Mouse (Mus musculus) right cerebral cortex, postnatal 14 days (tissue): ENCODE results near the gene Glra3.

Source experiments
- DNase-seq: peaks from one replicate; pipeline ENCODE4 v3.0.0; 2022

Gene Glra3

DNA sequence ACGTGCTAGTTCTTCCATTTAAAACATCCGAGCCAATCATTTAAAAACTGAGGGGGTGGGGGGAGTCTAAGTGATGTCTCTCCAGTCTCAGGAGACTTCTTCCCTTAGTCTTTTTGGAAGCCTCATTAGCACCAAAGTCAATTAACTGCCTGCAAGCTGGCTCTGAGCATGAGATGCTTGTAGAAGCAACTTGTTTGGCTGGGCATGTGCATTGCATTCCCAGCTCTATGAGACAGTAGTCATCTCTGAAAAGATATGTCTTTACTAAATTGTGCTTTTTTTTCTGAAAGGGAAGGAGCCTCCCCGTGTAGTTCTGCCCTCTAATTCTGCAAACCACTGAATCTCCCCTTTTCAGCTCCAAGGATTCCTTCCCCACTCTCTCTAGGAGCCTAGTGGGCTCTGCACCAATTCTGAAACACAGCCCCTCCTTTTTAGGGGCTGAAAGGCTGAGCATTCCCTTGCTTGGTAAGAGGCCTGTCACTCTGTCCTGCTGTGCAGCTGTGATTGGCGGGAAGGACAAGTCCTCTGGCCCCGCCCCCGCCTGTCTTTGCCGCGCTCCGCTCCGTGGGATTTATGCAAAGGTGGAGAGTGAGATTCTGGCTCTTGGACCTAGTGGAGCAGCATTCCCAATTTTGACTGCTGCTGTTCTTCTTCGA, at the start of gene Glra3:
Gene Glra3 (plus strand): TSS at position 591 of the 656 bp plus-strand sequence.
- peak; percentile 50 for DNase-seq

DNA sequence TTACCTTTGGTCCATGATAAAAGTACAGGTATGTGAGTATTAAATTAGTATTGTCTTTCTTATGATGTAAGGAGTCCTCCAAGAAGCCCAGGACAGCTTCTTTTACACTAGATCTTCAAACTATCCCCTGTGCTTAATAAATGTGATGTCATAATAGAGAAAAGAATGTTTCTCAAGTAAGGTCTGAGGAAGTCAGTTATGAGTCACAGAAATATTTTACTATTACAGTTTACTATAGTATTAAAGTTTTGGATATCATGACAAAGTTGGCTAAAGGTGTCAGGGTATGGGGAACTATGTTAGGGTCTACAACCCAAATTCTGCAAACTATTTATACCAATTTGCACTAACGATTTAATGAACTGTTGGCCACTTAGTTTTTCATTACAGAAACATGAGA, 33.4 kb upstream of the Glra3 start, which contains the start of gene Adam29:
Gene Adam29 (minus strand): TSS at position 101 of the 400 bp plus-strand sequence.
- no peak for DNase-seq

DNA sequence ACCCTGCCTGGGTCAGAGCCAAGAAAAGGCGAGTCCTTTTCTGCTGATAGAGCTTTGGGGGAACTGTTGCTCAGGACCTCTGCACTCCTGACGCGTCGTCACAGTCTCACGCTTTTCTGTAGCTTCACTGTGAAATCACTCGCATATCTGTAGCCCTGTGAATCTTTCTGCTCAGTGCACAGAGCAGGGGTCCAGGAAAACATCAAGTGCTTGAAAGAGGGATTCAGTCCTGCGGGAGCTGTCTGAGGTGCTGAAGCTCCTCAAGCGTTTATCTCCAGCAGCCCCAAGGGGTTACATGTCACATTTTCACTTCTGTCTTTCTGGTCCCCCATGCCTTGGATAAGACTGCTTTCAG, 243 bp downstream of the Glra3 start:
- peak; percentile 3 for DNase-seq

DNA sequence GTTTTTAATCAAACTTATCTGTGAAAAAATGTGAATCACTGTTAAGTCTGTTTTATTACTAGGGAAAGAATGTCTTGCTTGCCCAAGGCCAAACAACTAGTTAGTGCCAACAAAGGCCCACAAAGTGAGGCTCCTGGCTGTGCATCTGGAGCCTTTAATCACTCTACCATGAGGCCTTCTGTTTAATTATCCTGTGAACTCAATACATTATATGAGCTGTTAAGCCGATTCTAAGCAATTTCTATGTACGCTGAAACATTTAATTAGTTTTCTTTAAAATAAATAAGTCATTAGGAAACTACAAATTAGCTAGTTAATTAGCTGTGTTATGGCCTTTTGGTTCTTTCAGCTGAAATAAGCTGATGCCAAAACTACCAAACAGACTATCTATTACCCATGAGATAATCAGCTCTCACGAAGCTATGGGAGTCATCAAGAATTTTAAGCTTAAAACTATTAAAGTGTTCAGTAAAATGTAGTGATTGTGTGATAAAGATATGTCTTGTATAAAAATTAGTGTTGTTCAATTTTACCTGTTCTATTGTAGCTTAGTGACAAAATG, 24.6 kb downstream of the Glra3 start:
- no peak for DNase-seq

DNA sequence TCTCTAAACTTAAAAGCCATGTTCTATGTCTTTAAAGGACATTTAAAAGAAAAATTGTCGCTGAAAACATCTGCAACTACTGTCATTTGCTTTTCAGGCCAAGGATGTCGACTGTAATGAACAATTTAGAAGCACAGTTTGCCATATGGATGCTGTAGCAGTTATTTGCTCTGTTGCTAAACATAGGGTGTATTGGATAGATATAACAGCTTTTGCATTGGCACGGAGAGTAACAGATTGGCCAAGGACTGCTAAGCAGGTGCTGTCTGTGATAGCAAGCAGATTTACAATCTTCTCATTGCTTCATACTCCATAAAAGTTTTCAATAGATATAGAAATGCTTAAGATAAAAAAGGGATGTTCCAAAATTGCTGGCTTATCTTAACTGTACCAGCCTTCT, 57.6 kb downstream of the Glra3 start:
- no peak for DNase-seq

DNA sequence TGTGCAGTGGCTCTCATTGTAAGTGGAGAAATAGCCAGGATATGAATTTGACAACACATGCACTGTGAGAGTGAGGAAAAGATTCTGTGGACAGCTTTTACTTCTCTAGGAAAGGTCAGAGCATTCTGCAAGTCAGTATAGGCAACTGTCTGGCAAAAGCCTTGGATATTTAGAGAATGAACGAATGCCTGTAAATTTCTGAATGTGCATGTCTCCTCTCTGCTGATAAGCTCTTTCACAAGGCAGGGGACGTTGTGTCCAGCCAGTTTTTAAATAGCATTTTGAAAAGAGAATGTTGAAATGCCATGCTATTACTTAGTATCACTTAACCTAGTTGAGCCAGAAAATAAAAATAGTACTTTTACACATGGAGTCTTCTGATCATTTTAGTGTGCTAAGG, 114.1 kb downstream of the Glra3 start:
- no peak for DNase-seq

DNA sequence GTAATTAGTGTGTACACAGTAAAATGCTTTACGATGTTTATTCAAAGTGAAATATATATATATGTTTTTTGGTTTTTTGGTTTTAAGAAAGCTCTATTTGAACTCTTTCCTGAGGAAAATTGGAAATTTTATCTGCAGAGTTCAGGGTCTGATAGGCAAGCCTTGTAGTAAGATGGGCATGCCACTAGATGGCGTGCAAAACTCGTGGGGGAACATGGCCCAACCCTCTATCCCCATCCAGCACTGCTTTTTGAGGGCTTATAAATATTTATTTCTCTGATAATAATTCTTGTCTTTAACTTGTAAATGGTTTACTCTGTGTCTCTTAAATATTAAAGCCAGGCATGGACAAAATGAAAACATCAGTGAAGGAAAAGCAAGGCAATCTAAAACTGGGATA, 122.8 kb downstream of the Glra3 start:
- peak; percentile 44 for DNase-seq

DNA sequence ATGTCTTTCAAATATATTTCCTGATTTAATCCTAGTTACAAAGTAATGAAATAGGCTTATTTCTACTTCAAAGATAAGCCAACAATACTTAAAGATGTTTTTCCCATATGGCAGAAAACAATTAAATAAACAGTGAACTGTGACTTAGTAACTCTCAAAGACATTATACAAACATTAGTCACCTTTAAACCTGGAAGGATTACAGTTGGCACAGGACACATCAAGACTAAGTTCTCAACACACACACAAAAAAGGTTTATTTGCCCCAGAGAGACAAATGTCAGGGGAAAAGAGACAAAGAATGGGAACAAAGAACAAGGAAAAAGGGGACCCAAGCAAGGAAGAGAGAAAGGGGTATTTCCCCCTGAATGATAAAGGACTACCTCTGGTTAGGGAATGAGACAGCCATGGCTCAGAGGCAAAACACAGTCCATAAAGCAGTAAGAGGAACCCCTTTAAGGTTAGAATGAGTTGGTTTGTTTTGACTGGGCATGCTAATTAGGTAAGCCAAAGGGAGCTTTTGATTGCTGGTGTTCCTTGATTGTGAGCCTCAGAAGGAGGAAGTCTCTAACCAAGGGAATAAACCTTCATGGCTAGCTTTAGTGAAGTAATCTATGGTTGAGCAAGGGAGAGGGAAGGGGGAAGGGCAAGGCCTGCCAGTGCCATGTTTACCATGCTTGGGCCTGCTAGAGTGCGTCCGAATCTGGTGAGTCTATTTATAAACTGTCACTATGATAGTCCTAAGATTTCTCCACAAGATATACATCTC, 130.4 kb downstream of the Glra3 start:
- DNase-seq = no peak

DNA sequence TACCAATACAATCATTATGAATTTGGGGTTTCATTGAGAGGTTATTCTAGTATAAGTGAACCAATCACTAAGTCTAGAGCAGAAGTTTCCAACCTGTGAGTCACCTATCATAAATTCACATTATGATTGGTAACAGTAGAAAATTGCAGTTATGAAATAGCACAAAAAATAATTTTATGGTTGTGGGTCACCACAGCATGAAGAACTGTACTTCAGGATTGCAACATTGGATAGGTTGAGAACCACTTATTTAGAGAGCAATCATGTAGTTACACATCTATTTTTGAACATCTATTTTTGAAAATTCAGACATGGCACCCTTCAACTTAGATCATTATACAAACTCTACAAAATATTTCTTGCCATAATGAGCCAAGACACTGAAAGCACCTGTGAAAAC, 143.4 kb downstream of the Glra3 start:
- DNase-seq = no peak

DNA sequence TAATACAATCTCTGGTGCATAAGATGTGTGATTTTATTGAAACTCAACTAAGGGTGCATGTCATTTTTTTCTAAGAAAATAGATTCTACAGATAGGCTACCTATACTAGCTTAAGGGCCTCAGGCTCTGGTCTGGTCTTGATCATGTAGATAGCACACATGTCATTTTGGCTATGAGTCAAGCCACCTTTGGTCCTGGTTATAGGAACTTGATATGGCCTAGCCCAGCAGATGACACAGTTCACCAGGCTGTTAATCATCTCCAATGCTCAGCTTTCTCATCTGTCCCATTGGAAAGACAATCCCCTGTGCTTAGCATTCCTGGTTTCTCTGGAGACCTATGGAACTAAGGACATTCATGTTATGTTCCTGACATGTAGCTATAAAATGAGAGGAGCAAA, 154.1 kb downstream of the Glra3 start:
- no peak for DNase-seq

DNA sequence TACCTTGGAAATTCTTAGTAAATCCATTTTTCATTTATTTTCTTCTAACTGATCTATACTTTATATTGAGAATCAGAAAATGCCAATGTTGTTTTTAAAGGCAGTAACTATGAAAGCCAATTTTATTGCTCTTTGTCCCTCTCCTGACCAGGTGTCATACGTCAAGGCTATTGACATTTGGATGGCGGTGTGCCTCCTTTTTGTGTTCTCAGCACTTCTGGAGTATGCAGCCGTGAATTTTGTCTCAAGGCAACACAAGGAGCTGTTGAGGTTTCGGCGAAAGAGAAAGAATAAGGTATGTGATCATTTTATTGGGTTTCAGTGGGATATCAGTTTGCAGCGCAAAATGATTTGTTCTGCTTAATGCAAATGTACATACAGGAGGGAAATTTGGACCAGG, 170.0 kb downstream of the Glra3 start:
- no peak for DNase-seq

DNA sequence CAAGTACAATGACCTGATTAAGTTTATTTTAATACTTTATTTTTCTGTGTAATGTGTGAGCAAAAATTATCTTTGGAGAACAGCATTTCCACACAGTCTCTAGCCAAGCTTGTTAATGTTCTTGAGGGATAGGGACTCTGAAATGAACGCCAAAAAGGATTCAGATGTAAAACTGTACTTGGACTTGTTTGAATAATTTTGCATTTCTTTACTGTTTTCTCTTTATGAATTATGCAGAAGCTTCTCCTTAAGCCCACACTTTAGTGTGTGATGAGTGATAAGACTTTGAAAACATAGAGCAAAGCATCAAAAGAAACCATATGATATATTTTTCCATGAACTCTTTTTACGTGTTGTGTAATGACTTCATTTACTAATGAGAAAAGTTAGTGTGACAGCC, 189.1 kb downstream of the Glra3 start:
- no peak for DNase-seq

DNA sequence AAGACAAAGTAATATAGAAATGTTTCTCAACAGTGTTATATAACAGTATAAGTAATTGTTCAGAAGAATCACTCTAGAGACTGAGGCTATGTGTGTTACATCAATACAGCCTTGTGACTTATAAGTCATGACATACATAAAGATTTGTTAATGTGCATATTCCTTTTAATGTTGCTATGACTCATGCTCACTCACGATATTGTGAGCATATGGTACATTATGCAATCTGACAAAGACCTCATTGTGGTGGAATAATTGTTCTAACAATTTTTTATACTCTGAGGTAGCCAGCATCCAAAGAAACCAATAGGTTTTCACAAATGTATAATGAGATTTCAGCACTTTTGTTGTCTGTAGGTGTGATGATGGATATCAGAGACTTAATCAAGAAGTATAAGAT, 210.4 kb downstream of the Glra3 start:
- no peak for DNase-seq

DNA sequence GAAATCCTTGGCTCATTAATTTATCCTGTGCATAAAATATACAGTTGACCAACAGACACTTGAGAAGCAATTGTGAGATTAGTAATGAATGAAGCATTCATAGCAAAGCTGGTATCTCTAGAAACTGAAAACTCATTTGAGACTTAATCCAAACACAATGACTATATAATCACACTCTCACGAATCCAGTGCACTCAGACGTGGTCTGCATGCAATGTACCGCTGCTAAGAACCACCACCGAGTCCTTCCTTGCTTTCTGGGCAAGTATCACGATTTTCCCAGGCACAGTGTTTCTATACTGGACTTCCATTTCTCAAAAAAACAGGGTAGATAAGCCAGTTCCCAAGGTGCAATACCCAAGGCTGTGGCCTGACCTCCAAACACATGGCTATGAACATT, 211.3 kb downstream of the Glra3 start:
- DNase-seq = no peak

DNA sequence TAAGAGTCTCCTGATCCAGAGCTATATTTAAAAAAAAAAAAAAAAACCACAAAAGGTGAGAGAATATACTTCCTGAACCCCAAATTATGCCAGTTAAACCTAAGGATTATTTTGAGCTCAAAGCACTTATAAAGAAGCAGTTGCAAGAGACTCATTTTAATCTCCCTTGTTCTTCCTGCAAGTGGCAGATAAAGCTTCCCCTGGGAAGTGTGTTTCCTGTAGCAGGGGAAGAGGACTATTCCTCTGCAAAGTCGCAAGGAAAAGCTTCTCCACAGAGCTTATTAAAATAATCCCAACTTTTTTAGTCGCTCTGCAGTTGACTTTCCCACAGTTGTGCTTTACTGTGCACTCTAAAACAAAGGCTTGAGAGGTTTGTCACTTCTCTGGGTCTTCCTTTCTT, 218.7 kb downstream of the Glra3 start:
- no peak for DNase-seq
